ENCODE assay signal across 12 mouse cellular contexts in genomic region chr9:40937425-40937824, GRCm38 (mm10). TPM values are rescaled to one million over a fixed set of nuclear protein-coding genes. Genes with fewer than 3 reads are reported as not detected.
DNase-seq lines count a peak whose midpoint lies in the region; ATAC-seq and TF ChIP-seq lines count a peak whose summit lies in the region.
"Had no signal": no experiment of that assay in that cellular context is flagged by ENCODE, and none has a peak within 500 bp of the region (broad histone marks: within the 10 kb centered on the region; RNA-seq: fewer than 3 reads in every experiment).

No protein-coding gene starts in this region.

- no peak overlapping the region for H3K27ac ChIP-seq in limb, embryonic 11.5 days (replicated peaks; ENCODE audit: low read depth, low read length)
- no peak overlapping the region for H3K27ac ChIP-seq in limb, embryonic 10.5 days
- no peak overlapping the region for H3K27ac ChIP-seq in CH12.LX (ENCODE audit: insufficient read depth, low read depth)
- no peak overlapping the region for H3K27ac ChIP-seq in cortical plate, adult 2 months (ENCODE audit: insufficient read depth, low read length)
- H3K27ac ChIP-seq in hindbrain, embryonic 12.5 days = no peak overlapping the region

- no peaks in the 10 kb centered on the region for H3K27me3 ChIP-seq in limb, embryonic 11.5 days (ENCODE audit: control insufficient read depth, insufficient read depth, low read length)
- H3K27me3 ChIP-seq in limb, embryonic 10.5 days (ENCODE audit: low read depth, poor library complexity, severe bottlenecking) = no peaks in the 10 kb centered on the region
- no peaks in the 10 kb centered on the region for H3K27me3 ChIP-seq in CH12.LX (replicated peaks)
- peaks cover 5% of the 10 kb centered on the region; the same call in 1 of the 2 replicates for H3K27me3 ChIP-seq in hindbrain, embryonic 12.5 days

- no peaks in the 10 kb centered on the region for H3K36me3 ChIP-seq in limb, embryonic 11.5 days (ENCODE audit: control insufficient read depth, insufficient read depth, low read length)
- no peaks in the 10 kb centered on the region for H3K36me3 ChIP-seq in limb, embryonic 10.5 days
- H3K36me3 ChIP-seq in CH12.LX (replicated peaks in 1 of 2; ENCODE audit: control insufficient read depth in 1 of 2, insufficient read depth in 1 of 2, low read length in 1 of 2) = no peaks in the 10 kb centered on the region
- no peaks in the 10 kb centered on the region for H3K36me3 ChIP-seq in hindbrain, embryonic 12.5 days
- H3K36me3 ChIP-seq: G1E had no signal

- dilution Hi-C loops in CH12.LX (cut with MboI; ENCODE audit: extremely low pct_ligation_motif_present, extremely low pct_unique_long_range_greater_than_20kb, low sequenced_read_pairs) = no loop called here

- no peak for TF ChIP-seq EP300 in CH12.LX (IDR thresholded peaks at IDR 0.05; ENCODE audit: low read length)

- WGBS in limb, embryonic 11.5 days = 38% methylated on average over 7 of the region's 7 CpGs
- WGBS in limb, embryonic 10.5 days = 46% methylated on average over 7 of the region's 7 CpGs
- 74% methylated on average over 7 of the region's 7 CpGs for WGBS in hindbrain, embryonic 12.5 days

- TF ChIP-seq POLR2A in CH12.LX (IDR thresholded peaks at IDR 0.05; ENCODE audit: low read depth, low read length) = no peak
- TF ChIP-seq POLR2A in cortical plate, adult 2 months (IDR thresholded peaks at IDR 0.05; ENCODE audit: extremely low read depth, insufficient read depth, low read length) = no peak

- no peak overlapping the region for H3K9ac ChIP-seq in limb, embryonic 11.5 days (ENCODE audit: low read length)
- H3K9ac ChIP-seq in CH12.LX (ENCODE audit: insufficient read depth, low read depth) = no peak overlapping the region
- no peak overlapping the region for H3K9ac ChIP-seq in hindbrain, embryonic 12.5 days

- no peaks in the 10 kb centered on the region for H3K9me3 ChIP-seq in limb, embryonic 11.5 days (ENCODE audit: control insufficient read depth, low read length)
- H3K9me3 ChIP-seq in limb, embryonic 10.5 days (replicated peaks) = no peaks in the 10 kb centered on the region
- H3K9me3 ChIP-seq in CH12.LX (replicated peaks; ENCODE audit: low read length) = no peaks in the 10 kb centered on the region
- H3K9me3 ChIP-seq in hindbrain, embryonic 12.5 days (replicated peaks) = no peaks in the 10 kb centered on the region
- H3K9me3 ChIP-seq: G1E had no signal

- DNase-seq in heart, adult 11 months = peak; percentile 28
- no peak for DNase-seq in heart, adult 18-20 months
- DNase-seq in limb, embryonic 11.5 days (ENCODE audit: low spot score) = no peak
- DNase-seq in limb, embryonic 10.5 days (ENCODE audit: low spot score) = no peak
- peak; percentile 26 for DNase-seq in CH12.LX (ENCODE audit: extremely low read depth)
- no peak for DNase-seq in adrenal gland, postnatal 10 days
- DNase-seq: lung, postnatal 10 days had no signal

- no peaks in the 10 kb centered on the region for H3K79me2 ChIP-seq in CH12.LX (replicated peaks; ENCODE audit: control insufficient read depth, extremely low read depth, insufficient read depth, poor library complexity, severe bottlenecking)

- no peak overlapping the region for H3K4me3 ChIP-seq in limb, embryonic 11.5 days (ENCODE audit: low read depth, low read length)
- H3K4me3 ChIP-seq in limb, embryonic 10.5 days = no peak overlapping the region
- H3K4me3 ChIP-seq in CH12.LX (replicated peaks in 1 of 3; ENCODE audit: low read depth in 2 of 3, low read length in 2 of 3, poor library complexity in 1 of 3) = no peak overlapping the region
- no peak overlapping the region for H3K4me3 ChIP-seq in cortical plate, adult 2 months (ENCODE audit: insufficient read depth, low read length)
- H3K4me3 ChIP-seq in hindbrain, embryonic 12.5 days = no peak overlapping the region
- H3K4me3 ChIP-seq: myocyte had no signal

- H3K4me1 ChIP-seq in limb, embryonic 11.5 days (ENCODE audit: control insufficient read depth, insufficient read depth, low read length) = no peaks in the 10 kb centered on the region
- peaks cover 7% of the 10 kb centered on the region for H3K4me1 ChIP-seq in limb, embryonic 10.5 days
- peaks cover 0 to 3% of the 10 kb centered on the region in 2 experiments; a peak in 2 of 4 replicates for H3K4me1 ChIP-seq in CH12.LX (ENCODE audit: control insufficient read depth in 1 of 2, insufficient read depth in 2 of 2)
- no peaks in the 10 kb centered on the region for H3K4me1 ChIP-seq in cortical plate, adult 2 months (ENCODE audit: control insufficient read depth, insufficient read depth, low read length)
- H3K4me1 ChIP-seq in hindbrain, embryonic 12.5 days = no peaks in the 10 kb centered on the region

- 0 out of 2 replicates have a peak, but pooled peaks have one; percentile 44 for ATAC-seq in limb, embryonic 11.5 days (ENCODE audit: insufficient number of reproducible peaks, low FRiP score, low TSS enrichment, low read depth)
- ATAC-seq in hindbrain, embryonic 12.5 days (ENCODE audit: low FRiP score) = no peak

- H3K4me2 ChIP-seq in limb, embryonic 11.5 days (ENCODE audit: low read depth, severe bottlenecking) = no peak overlapping the region
- H3K4me2 ChIP-seq in CH12.LX (ENCODE audit: insufficient read depth, low read depth, poor library complexity, severe bottlenecking) = no peak overlapping the region
- no peak overlapping the region for H3K4me2 ChIP-seq in hindbrain, embryonic 12.5 days (replicated peaks)

- in situ Hi-C loops in CH12.LX (cut with MboI; ENCODE audit: low pct_ligation_motif_present, low pct_unique_long_range_greater_than_20kb, low sequenced_read_pairs) = no loop called here

- peak; percentile 79 for TF ChIP-seq RAD21 in CH12.LX (IDR thresholded peaks at IDR 0.05; ENCODE audit: low read depth, low read length)

- TF ChIP-seq CTCF in CH12.LX (conservative IDR thresholded peaks at IDR 0.05 in 1 of 2, IDR thresholded peaks at IDR 0.05 in 1 of 2; ENCODE audit: low read depth in 2 of 2, low read length in 2 of 2) = peak in 1 of 2 experiments; percentile 75; a peak in 2 of 4 replicates
- TF ChIP-seq CTCF in cortical plate, adult 2 months (IDR thresholded peaks at IDR 0.05; ENCODE audit: extremely low read depth, insufficient read depth, low read length) = peak; percentile 58

TF ChIP-seq in CH12.LX, 34 proteins besides CTCF, POLR2A, EP300 and RAD21:
- TF ChIP-seq ELF1 (IDR thresholded peaks at IDR 0.05; ENCODE audit: low read depth, low read length) (no peak), SMC3 (IDR thresholded peaks at IDR 0.05; ENCODE audit: low read depth, low read length) (peak; percentile 50), POLR2AphosphoS2 (IDR thresholded peaks at IDR 0.05; ENCODE audit: low read depth, low read length) (no peak), NELFE (IDR thresholded peaks at IDR 0.05; ENCODE audit: low read depth, low read length) (no peak), ZC3H11A (IDR thresholded peaks at IDR 0.05; ENCODE audit: low read depth, low read length) (no peak), MAFK (IDR thresholded peaks at IDR 0.05; ENCODE audit: insufficient replicate concordance, low read length) (no peak)
TF ChIP-seq in CH12.LX: peak in this region for 1.

RNA-seq across cellular contexts. Expression of gene Jhy, which starts 26.5 kb away (rescaled TPM):
- total RNA-seq in heart, adult 18-20 months (2021) = not detected
- polyA plus RNA-seq in limb, embryonic 11.5 days (2014; fragmentation: Nextera tagmentation; extraction: Ambion mirVana) = 0.18 and 0.27 TPM in 2 replicates
- polyA plus RNA-seq in limb, embryonic 10.5 days (2016; fragmentation: Nextera tagmentation; extraction: Ambion mirVana) = 0.10 and 0.15 TPM in 2 replicates
- total RNA-seq in CH12.LX (2012; rRNA removed) (not detected in 2 replicates), CH12.LX (2014; rRNA removed) (not detected in 2 replicates)
- polyA plus RNA-seq in CH12.LX (2012; ENCODE audit: insufficient read length, low read depth) = not detected in 2 replicates
- polyA plus RNA-seq in cortical plate, adult 2 months (2012; rRNA removed) = 0.10 and 0.19 TPM in 2 replicates
- total RNA-seq in adrenal gland, postnatal 10 days (2021) = under 1 TPM; 0.15 TPM
- 2.0 and 3.1 TPM in 2 replicates for polyA plus RNA-seq in hindbrain, embryonic 12.5 days (2016; fragmentation: Nextera tagmentation; extraction: Ambion mirVana)
- total RNA-seq: heart, postnatal 14 days had no signal
- polyA plus RNA-seq: G1E, myocyte had no signal

Comparison
In these comparisons a context has a peak if more than half of its experiments do, and no peak if none do; other contexts are left out.
1. DNase-seq: peak in heart, adult 11 months (single experiment) and CH12.LX (single experiment); none in heart, adult 18-20 months (0 of 2), limb, embryonic 11.5 days (single experiment), limb, embryonic 10.5 days (single experiment) and adrenal gland, postnatal 10 days (single experiment).